Mouse (Mus musculus) heart, embryonic 13.5 days (tissue): ENCODE results near the gene Nme9. TPM values are rescaled to one million over a fixed set of nuclear protein-coding genes. Genes with fewer than 3 reads are reported as not detected.

Experiments
- ATAC-seq: fragments of 200-750 bp; cut with Nextera tagmentation; 2 replicates; pipeline ENCODE4 v1.8.0; 2017; ENCODE audit warnings: moderate TSS enrichment; ENCODE audit not compliant: insufficient number of reproducible peaks, low FRiP score, low TSS enrichment; ENCODE audit errors: extremely low read depth
- H3K27ac ChIP-seq: fragments of 300-500 bp; sonication (generic); replicated peaks from 2 replicates; pipeline ENCODE4 v1.5.1; 2015; ENCODE audit warnings: moderate library complexity, mild to moderate bottlenecking, inconsistent platforms
- H3K27me3 ChIP-seq: fragments of 300-500 bp; sonication (generic); replicated peaks from 2 replicates; pipeline ENCODE4 v1.6.1; 2015; ENCODE audit warnings: mild to moderate bottlenecking, inconsistent platforms
- H3K36me3 ChIP-seq: fragments of 300-500 bp; sonication (generic); 2 replicates; pipeline ENCODE4 v1.6.1; 2015; ENCODE audit warnings: mild to moderate bottlenecking, inconsistent platforms
- H3K4me1 ChIP-seq: fragments of 300-500 bp; sonication (generic); 2 replicates; pipeline ENCODE4 v1.6.1; 2015; ENCODE audit warnings: inconsistent platforms
- H3K4me2 ChIP-seq: fragments of 300-500 bp; sonication (generic); 2 replicates; pipeline ENCODE4 v1.6.1; 2015; ENCODE audit warnings: inconsistent platforms, mild to moderate bottlenecking, moderate library complexity
- H3K4me3 ChIP-seq: fragments of 300-500 bp; sonication (generic); 2 replicates; pipeline ENCODE4 v1.5.1; 2015; ENCODE audit warnings: moderate library complexity, mild to moderate bottlenecking, inconsistent platforms
- H3K9ac ChIP-seq: fragments of 300-500 bp; sonication (generic); 2 replicates; pipeline ENCODE4 v1.6.1; 2015; ENCODE audit warnings: inconsistent platforms, mild to moderate bottlenecking, moderate library complexity
- H3K9me3 ChIP-seq: fragments of 300-500 bp; sonication (generic); 2 replicates; pipeline ENCODE4 v1.6.1; 2016; ENCODE audit warnings: inconsistent platforms
- WGBS: fragments of 180-500 bp; shearing (Covaris S2); methylation state at CpG from one replicate; pipeline ENCODE4 v1.1.7; 2015; ENCODE audit warnings: mixed read lengths; 5-methylcytosine and 5-hydroxymethylcytosine counted together
- polyA plus RNA-seq: library from polyadenylated mRNA; unstranded; fragments of >200 nt; fragmentation: Nextera tagmentation; extraction: Ambion mirVana; gene quantifications from 2 replicates; pipeline ENCODE4 v1.2.1, GENCODE M21; 2015

The Nme9 gene
- polyA plus RNA-seq, 1 experiment from 2014 or later = not detected

- Histone ChIP-seq H3K4me2 (no peak overlapping the region), H3K9me3 (no peaks in the 10 kb centered on the region), H3K9ac (no peak overlapping the region), H3K4me1 (no peaks in the 10 kb centered on the region), H3K27ac (no peak overlapping the region), H3K27me3 (no peaks in the 10 kb centered on the region), H3K4me3 (no peak overlapping the region), H3K36me3 (peaks cover 86% of the 10 kb centered on the region)
- ATAC-seq = no peak
- WGBS = 90% methylated on average over 4 of the region's 4 CpGs
Measured at GRCm38 (mm10) chr9:99485144-99485543, 33.9 kb downstream of the Nme9 start.

- Histone ChIP-seq H3K9me3 (no peaks in the 10 kb centered on the region), H3K4me3 (no peak overlapping the region), H3K36me3 (peaks cover 81% of the 10 kb centered on the region), H3K4me1 (no peaks in the 10 kb centered on the region), H3K9ac (no peak overlapping the region), H3K27me3 (no peaks in the 10 kb centered on the region), H3K4me2 (no peak overlapping the region), H3K27ac (no peak overlapping the region)
- no peak for ATAC-seq
- 84% methylated on average over 8 of the region's 8 CpGs for WGBS
Measured at GRCm38 (mm10) chr9:99487126-99487695, 35.9 kb downstream of the Nme9 start.

GRCm38 (mm10) chr9:99487841-99488240, 36.6 kb downstream of the Nme9 start:
- Histone ChIP-seq H3K4me2 (no peak overlapping the region), H3K4me3 (no peak overlapping the region), H3K27me3 (no peaks in the 10 kb centered on the region), H3K9ac (no peak overlapping the region), H3K4me1 (no peaks in the 10 kb centered on the region), H3K27ac (no peak overlapping the region), H3K9me3 (no peaks in the 10 kb centered on the region), H3K36me3 (peaks cover 82% of the 10 kb centered on the region)
- WGBS = 80% methylated on average over 3 of the region's 3 CpGs
- ATAC-seq = no peak

GRCm38 (mm10) chr9:99491050-99491449, 39.8 kb downstream of the Nme9 start:
- Histone ChIP-seq H3K9me3 (no peaks in the 10 kb centered on the region), H3K4me3 (no peak overlapping the region), H3K27me3 (no peaks in the 10 kb centered on the region), H3K4me2 (no peak overlapping the region), H3K36me3 (peaks cover 78% of the 10 kb centered on the region), H3K4me1 (no peaks in the 10 kb centered on the region), H3K27ac (no peak overlapping the region), H3K9ac (no peak overlapping the region)
- no peak for ATAC-seq
- 94% methylated on average over 4 of the region's 4 CpGs for WGBS

GRCm38 (mm10) chr9:99492634-99493200, 41.4 kb downstream of the Nme9 start:
- no peak for ATAC-seq
- WGBS = 85% methylated on average over 10 of the region's 10 CpGs
- Histone ChIP-seq H3K27me3 (no peaks in the 10 kb centered on the region), H3K27ac (no peak overlapping the region), H3K9me3 (no peaks in the 10 kb centered on the region), H3K4me2 (no peak overlapping the region), H3K4me3 (no peak overlapping the region), H3K36me3 (peaks cover 79% of the 10 kb centered on the region), H3K9ac (no peak overlapping the region), H3K4me1 (no peaks in the 10 kb centered on the region)

GRCm38 (mm10) chr9:99499336-99499735, 48.1 kb downstream of the Nme9 start:
- H3K4me1 ChIP-seq = no peaks in the 10 kb centered on the region
- no peaks in the 10 kb centered on the region for H3K27me3 ChIP-seq
- ATAC-seq = no peak
- H3K27ac ChIP-seq = no peak overlapping the region
- peaks cover 50% of the 10 kb centered on the region for H3K36me3 ChIP-seq
- H3K4me2 ChIP-seq = no peak overlapping the region
- no peak overlapping the region for H3K4me3 ChIP-seq
- WGBS = 93% methylated on average over 4 of the region's 4 CpGs
- H3K9ac ChIP-seq = no peak overlapping the region
- no peaks in the 10 kb centered on the region for H3K9me3 ChIP-seq

- H3K27me3 ChIP-seq = no peaks in the 10 kb centered on the region
- H3K9ac ChIP-seq = no peak overlapping the region
- H3K27ac ChIP-seq = no peak overlapping the region
- no peak overlapping the region for H3K4me2 ChIP-seq
- WGBS = 74% methylated on average over 7 of the region's 7 CpGs
- no peak for ATAC-seq
- no peaks in the 10 kb centered on the region for H3K4me1 ChIP-seq
- no peaks in the 10 kb centered on the region for H3K9me3 ChIP-seq
- H3K36me3 ChIP-seq = peaks cover 31% of the 10 kb centered on the region
- no peak overlapping the region for H3K4me3 ChIP-seq
Measured at GRCm38 (mm10) chr9:99505875-99506274, 54.6 kb downstream of the Nme9 start.

Other genes starting within 250 kb of the Nme9 start
- not detected in 2 replicates for gene Faiml, start 214.2 kb upstream of the Nme9 start, polyA plus RNA-seq
- 21.2 and 24.5 TPM in 2 replicates for gene Cep70, start 208.1 kb upstream of the Nme9 start, polyA plus RNA-seq
- gene Esyt3, start 92.9 kb upstream of the Nme9 start, polyA plus RNA-seq = 0.09 and 0.11 TPM in 2 replicates
- gene Mras, start 14.1 kb upstream of the Nme9 start, polyA plus RNA-seq = 9.3 and 10.8 TPM in 2 replicates
- gene Armc8, start 117.4 kb downstream of the Nme9 start, polyA plus RNA-seq = 18.0 and 19.4 TPM in 2 replicates
- 16.3 and 17.3 TPM in 2 replicates for gene Dbr1, start 124.3 kb downstream of the Nme9 start, polyA plus RNA-seq
- not detected in 2 replicates for gene A4gnt, start 161.0 kb downstream of the Nme9 start, polyA plus RNA-seq
- 16.8 and 19.5 TPM in 2 replicates for gene Dzip1l, start 178.0 kb downstream of the Nme9 start, polyA plus RNA-seq